Mouse (Mus musculus): ENCODE measurements around the gene Trim3. TPM values are rescaled to one million over a fixed set of nuclear protein-coding genes. Genes with fewer than 3 reads are reported as not detected.

The Trim3 gene
- polyA plus RNA-seq, 1 experiment from 2014 or later = 36.9 TPM

DNA sequence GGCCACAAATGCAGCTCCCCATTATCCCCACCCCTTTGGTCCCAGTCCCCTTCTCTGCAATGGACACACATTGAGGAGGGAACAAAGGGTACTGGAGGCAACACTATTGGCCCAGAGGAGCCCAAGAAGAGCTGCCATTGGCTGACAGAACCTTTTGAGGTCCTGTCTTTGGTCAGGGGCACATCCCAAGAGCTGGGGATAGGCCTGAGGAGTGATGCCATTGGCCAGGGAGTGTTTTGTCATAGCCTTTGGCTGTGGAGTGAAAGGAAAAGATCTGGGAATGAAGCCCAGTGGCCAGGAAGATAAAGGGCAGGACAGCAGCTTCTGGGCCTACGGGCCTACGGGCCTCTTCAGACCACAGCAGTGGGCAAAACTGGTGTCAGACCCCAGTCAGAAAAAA lies 2.4 kb upstream of the Trim3 start:
- Histone ChIP-seq H3K9me3 (ENCODE audit: control insufficient read depth, low read length) (no peaks in the 10 kb centered on the region), H3K27me3 (ENCODE audit: control insufficient read depth, insufficient read depth, low read length) (no peaks in the 10 kb centered on the region), H3K4me3 (ENCODE audit: low read depth, low read length) (no peak overlapping the region), H3K9ac (ENCODE audit: low read length) (no peak overlapping the region), H3K4me2 (ENCODE audit: low read depth) (no peak overlapping the region), H3K27ac (ENCODE audit: low read depth, low read length) (no peak overlapping the region), H3K4me1 (ENCODE audit: control insufficient read depth, insufficient read depth, low read length) (0 out of 2 replicates have a peak, but pooled peaks cover 11% of the 10 kb centered on the region), H3K36me3 (ENCODE audit: control insufficient read depth, insufficient read depth, low read length) (peaks cover 2% of the 10 kb centered on the region; the same call in 1 of the 2 replicates)
- no peak for ATAC-seq (ENCODE audit: insufficient read depth, low FRiP score, low TSS enrichment)
- 100% methylated on average over 2 of the region's 2 CpGs for WGBS
- DNase-seq (ENCODE audit: low spot score) = no peak

GRCm38 (mm10) chr7:105634272-105634920 lies 1.0 kb upstream of the Trim3 start:
- Histone ChIP-seq H3K36me3 (ENCODE audit: control insufficient read depth, insufficient read depth, low read length) (peaks cover 2% of the 10 kb centered on the region; the same call in 1 of the 2 replicates), H3K4me1 (ENCODE audit: control insufficient read depth, insufficient read depth, low read length) (0 out of 2 replicates have a peak, but pooled peaks cover 9% of the 10 kb centered on the region), H3K4me3 (ENCODE audit: low read depth, low read length) (no peak overlapping the region), H3K9ac (ENCODE audit: low read length) (no peak overlapping the region), H3K9me3 (ENCODE audit: control insufficient read depth, low read length) (no peaks in the 10 kb centered on the region), H3K27ac (ENCODE audit: low read depth, low read length) (no peak overlapping the region), H3K27me3 (ENCODE audit: control insufficient read depth, insufficient read depth, low read length) (no peaks in the 10 kb centered on the region), H3K4me2 (ENCODE audit: low read depth) (peak overlapping the region; percentile 59)
- no peak for ATAC-seq (ENCODE audit: insufficient read depth, low FRiP score, low TSS enrichment)
- 58% methylated on average over 9 of the region's 9 CpGs for WGBS
- DNase-seq (ENCODE audit: low spot score) = no peak

- peaks cover 2% of the 10 kb centered on the region; the same call in 1 of the 2 replicates for H3K36me3 ChIP-seq (ENCODE audit: control insufficient read depth, insufficient read depth, low read length)
- ATAC-seq (ENCODE audit: insufficient read depth, low FRiP score, low TSS enrichment) = no peak
- H3K4me3 ChIP-seq (ENCODE audit: low read depth, low read length) = peak overlapping the region; percentile 88
- H3K9me3 ChIP-seq (ENCODE audit: control insufficient read depth, low read length) = no peaks in the 10 kb centered on the region
- H3K27ac ChIP-seq (ENCODE audit: low read depth, low read length) = peak overlapping the region; percentile 77; the same call in 1 of the 2 replicates
- DNase-seq (ENCODE audit: low spot score) = no peak
- H3K27me3 ChIP-seq (ENCODE audit: control insufficient read depth, insufficient read depth, low read length) = no peaks in the 10 kb centered on the region
- 0 out of 2 replicates have a peak, but pooled peaks cover 6% of the 10 kb centered on the region for H3K4me1 ChIP-seq (ENCODE audit: control insufficient read depth, insufficient read depth, low read length)
- H3K4me2 ChIP-seq (ENCODE audit: low read depth) = peak overlapping the region; percentile 59
- H3K9ac ChIP-seq (ENCODE audit: low read length) = peak overlapping the region; percentile 87
- 5% methylated on average over 10 of the region's 10 CpGs for WGBS
Measured at GRCm38 (mm10) chr7:105633801-105634135, 397 bp upstream of the Trim3 start.

DNA sequence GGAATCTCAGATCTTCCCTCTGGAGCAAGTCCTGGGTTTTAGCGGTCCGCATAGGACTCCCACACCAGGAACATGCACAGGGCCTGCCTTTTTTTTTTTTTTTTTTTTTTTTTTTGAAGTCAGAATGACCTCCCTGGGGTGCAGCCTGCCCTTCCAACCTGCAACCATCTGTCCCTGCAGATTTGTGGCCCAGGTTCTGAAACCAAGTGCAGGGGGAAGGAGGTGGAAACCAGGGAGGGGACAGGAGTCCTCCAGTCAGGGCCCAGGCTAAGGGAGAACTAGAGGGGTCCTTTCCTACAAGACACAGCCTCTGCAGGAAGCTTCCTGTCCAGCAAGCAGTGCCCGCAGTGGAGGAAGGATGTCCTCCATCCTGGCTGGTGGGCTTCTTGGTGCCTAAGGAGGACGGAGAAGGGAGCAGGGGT lies 809 bp downstream of the Trim3 start:
- H3K4me3 ChIP-seq (ENCODE audit: low read depth, low read length) = peak overlapping the region; percentile 88
- peak overlapping the region; percentile 87 for H3K9ac ChIP-seq (ENCODE audit: low read length)
- no peaks in the 10 kb centered on the region for H3K27me3 ChIP-seq (ENCODE audit: control insufficient read depth, insufficient read depth, low read length)
- H3K27ac ChIP-seq (ENCODE audit: low read depth, low read length) = peak overlapping the region; percentile 77; the same call in 1 of the 2 replicates
- peaks cover 2% of the 10 kb centered on the region; the same call in 1 of the 2 replicates for H3K36me3 ChIP-seq (ENCODE audit: control insufficient read depth, insufficient read depth, low read length)
- WGBS = 16% methylated on average over 4 of the region's 4 CpGs
- H3K4me1 ChIP-seq (ENCODE audit: control insufficient read depth, insufficient read depth, low read length) = 0 out of 2 replicates have a peak, but pooled peaks cover 6% of the 10 kb centered on the region
- ATAC-seq (ENCODE audit: insufficient read depth, low FRiP score, low TSS enrichment) (no peak), DNase-seq (ENCODE audit: low spot score) (peak; percentile 38)
- H3K9me3 ChIP-seq (ENCODE audit: control insufficient read depth, low read length) = no peaks in the 10 kb centered on the region
- peak overlapping the region; percentile 59 for H3K4me2 ChIP-seq (ENCODE audit: low read depth)

DNA sequence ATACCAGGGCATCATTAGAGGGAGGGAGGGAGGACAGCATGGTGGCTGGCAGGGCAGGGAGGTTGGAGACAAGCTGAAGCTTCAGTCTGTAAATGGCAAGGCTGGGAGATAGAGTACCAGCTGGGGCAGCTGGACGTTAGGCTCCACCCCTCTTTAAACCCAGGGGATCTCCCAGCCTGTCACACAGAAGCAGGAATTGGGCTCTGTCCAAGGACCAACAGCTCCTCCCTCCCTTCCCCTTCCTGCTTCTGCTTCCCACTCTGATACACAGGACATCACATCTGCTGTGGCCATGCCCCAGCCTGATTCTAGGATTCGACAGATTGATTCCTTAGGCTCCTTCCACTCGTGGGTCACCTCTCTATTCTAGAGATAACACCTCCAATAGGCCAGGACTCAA lies 4.7 kb downstream of the Trim3 start:
- WGBS = 36% methylated on average over 3 of the region's 3 CpGs

DNA sequence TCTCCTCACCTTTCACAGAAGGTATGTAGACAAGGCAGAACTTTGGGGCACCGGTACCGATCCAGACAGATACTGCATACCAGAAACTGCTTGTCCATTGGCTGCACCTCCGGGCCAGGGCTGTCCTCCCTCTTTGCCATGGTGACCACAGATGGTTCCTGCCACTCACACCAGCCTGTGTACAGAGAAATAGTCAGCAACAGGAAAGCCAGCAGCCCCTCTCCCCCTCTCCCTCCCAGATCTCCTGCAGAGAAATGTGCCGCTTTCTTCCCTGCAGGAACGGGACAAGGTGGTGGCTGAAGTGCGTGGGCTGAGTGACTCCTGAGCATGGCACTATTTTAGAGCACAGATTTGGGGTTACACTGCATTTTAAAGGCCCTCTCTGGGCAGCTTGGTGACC lies 8.0 kb downstream of the Trim3 start:
- Histone ChIP-seq H3K4me1 (ENCODE audit: control insufficient read depth, insufficient read depth, low read length) (no peaks in the 10 kb centered on the region), H3K36me3 (ENCODE audit: control insufficient read depth, insufficient read depth, low read length) (peaks cover 4% of the 10 kb centered on the region), H3K9me3 (ENCODE audit: control insufficient read depth, low read length) (no peaks in the 10 kb centered on the region), H3K27ac (ENCODE audit: low read depth, low read length) (no peak overlapping the region), H3K9ac (ENCODE audit: low read length) (no peak overlapping the region), H3K4me3 (ENCODE audit: low read depth, low read length) (no peak overlapping the region), H3K27me3 (ENCODE audit: control insufficient read depth, insufficient read depth, low read length) (no peaks in the 10 kb centered on the region), H3K4me2 (ENCODE audit: low read depth) (no peak overlapping the region)
- 81% methylated on average over 6 of the region's 6 CpGs for WGBS
- DNase-seq (ENCODE audit: low spot score) = no peak
- no peak for ATAC-seq (ENCODE audit: insufficient read depth, low FRiP score, low TSS enrichment)

More for the DNA sequence above, 4.7 kb downstream of the Trim3 start:
- Histone ChIP-seq H3K9me3 (ENCODE audit: control insufficient read depth, low read length) (no peaks in the 10 kb centered on the region), H3K9ac (ENCODE audit: low read length) (no peak overlapping the region), H3K4me2 (ENCODE audit: low read depth) (no peak overlapping the region), H3K36me3 (ENCODE audit: control insufficient read depth, insufficient read depth, low read length) (peaks cover 3% of the 10 kb centered on the region; the same call in 1 of the 2 replicates), H3K4me3 (ENCODE audit: low read depth, low read length) (no peak overlapping the region), H3K27me3 (ENCODE audit: control insufficient read depth, insufficient read depth, low read length) (no peaks in the 10 kb centered on the region), H3K4me1 (ENCODE audit: control insufficient read depth, insufficient read depth, low read length) (0 out of 2 replicates have a peak, but pooled peaks cover 6% of the 10 kb centered on the region), H3K27ac (ENCODE audit: low read depth, low read length) (no peak overlapping the region)
- DNase-seq (ENCODE audit: low spot score) (peak; percentile 43), ATAC-seq (ENCODE audit: insufficient read depth, low FRiP score, low TSS enrichment) (no peak)

DNA sequence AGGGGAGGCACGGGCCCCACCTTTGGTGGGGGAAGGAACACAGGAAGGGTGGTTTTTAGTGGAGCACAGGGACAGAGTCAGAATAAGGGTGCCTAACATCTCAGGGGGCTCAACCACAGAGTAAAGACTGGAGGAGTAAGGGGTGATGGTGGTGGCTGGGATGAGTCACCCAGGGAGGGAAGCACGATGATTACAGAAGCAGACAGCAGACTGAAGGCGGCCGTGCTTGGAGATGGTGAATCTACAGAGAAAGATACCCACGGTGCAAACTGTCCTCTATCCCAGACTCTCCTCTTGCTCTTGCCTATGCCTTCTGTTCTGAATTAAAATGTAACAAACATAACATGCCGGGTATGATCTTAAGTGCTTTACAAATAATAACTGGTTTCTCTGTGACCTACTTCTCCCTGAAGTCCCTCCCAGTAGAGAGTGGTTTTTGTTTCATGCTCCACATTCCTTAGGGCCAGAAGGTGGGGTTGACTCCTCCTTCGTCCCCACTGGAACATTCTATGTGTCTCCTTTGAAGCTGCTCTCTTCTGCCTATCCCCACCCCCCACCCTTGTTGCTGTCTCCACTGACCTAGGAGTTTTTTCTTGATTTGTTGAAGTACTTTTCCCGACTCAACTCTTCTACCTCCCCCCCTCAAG lies 11.6 kb downstream of the Trim3 start:
- Histone ChIP-seq H3K36me3 (ENCODE audit: control insufficient read depth, insufficient read depth, low read length) (peaks cover 13% of the 10 kb centered on the region), H3K27me3 (ENCODE audit: control insufficient read depth, insufficient read depth, low read length) (no peaks in the 10 kb centered on the region), H3K4me2 (ENCODE audit: low read depth) (no peak overlapping the region), H3K4me1 (ENCODE audit: control insufficient read depth, insufficient read depth, low read length) (no peaks in the 10 kb centered on the region), H3K27ac (ENCODE audit: low read depth, low read length) (no peak overlapping the region), H3K9me3 (ENCODE audit: control insufficient read depth, low read length) (no peaks in the 10 kb centered on the region), H3K9ac (ENCODE audit: low read length) (no peak overlapping the region), H3K4me3 (ENCODE audit: low read depth, low read length) (no peak overlapping the region)
- DNase-seq (ENCODE audit: low spot score) = no peak
- no peak for ATAC-seq (ENCODE audit: insufficient read depth, low FRiP score, low TSS enrichment)
- WGBS = 82% methylated on average over 8 of the region's 8 CpGs

DNA sequence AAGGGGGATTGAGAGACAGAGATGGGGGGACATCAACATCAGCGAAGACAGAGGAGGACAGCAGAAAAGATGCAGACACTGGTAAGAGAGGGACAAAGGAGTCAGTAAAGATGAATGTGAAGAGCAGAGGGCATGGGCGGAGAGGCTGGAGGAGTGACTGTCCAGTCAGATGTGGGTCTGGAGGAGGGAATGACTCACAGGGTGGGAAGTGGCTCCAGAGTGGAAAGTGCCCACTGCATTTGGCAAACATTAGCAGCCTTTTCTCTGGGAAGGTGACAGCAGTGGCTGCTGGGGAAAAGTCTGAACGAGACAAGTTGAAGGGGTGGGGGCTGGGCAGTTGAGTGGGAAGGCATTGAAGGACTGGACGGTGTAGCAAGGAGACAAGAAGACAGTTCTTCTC lies 12.3 kb downstream of the Trim3 start:
- 82% methylated on average over 4 of the region's 4 CpGs for WGBS
- DNase-seq (ENCODE audit: low spot score) (no peak), ATAC-seq (ENCODE audit: insufficient read depth, low FRiP score, low TSS enrichment) (no peak)
- H3K4me2 ChIP-seq (ENCODE audit: low read depth) = no peak overlapping the region
- no peak overlapping the region for H3K4me3 ChIP-seq (ENCODE audit: low read depth, low read length)
- H3K36me3 ChIP-seq (ENCODE audit: control insufficient read depth, insufficient read depth, low read length) = peaks cover 15% of the 10 kb centered on the region
- no peak overlapping the region for H3K9ac ChIP-seq (ENCODE audit: low read length)
- H3K27me3 ChIP-seq (ENCODE audit: control insufficient read depth, insufficient read depth, low read length) = no peaks in the 10 kb centered on the region
- H3K9me3 ChIP-seq (ENCODE audit: control insufficient read depth, low read length) = no peaks in the 10 kb centered on the region
- H3K4me1 ChIP-seq (ENCODE audit: control insufficient read depth, insufficient read depth, low read length) = no peaks in the 10 kb centered on the region
- no peak overlapping the region for H3K27ac ChIP-seq (ENCODE audit: low read depth, low read length)

DNA sequence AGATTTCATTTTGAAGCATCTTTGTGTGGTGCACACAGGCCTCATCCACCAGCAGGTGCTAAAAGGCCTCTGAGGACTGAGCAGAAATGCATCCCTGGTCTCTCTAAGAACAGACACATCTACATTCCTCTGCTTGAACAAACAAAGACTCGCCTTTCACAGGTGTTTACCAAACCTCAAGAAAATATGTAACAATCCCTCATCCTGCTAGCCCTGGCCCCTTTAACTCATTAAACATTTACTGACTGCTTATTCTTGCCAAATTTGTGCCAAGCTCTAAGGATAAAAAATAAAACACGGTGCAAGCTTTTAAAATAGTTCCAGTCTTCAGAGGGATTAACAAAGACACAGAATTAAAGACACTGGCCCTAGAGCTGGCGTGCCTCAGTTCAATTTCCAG lies 13.7 kb downstream of the Trim3 start:
- no peak for DNase-seq (ENCODE audit: low spot score)
- ATAC-seq (ENCODE audit: insufficient read depth, low FRiP score, low TSS enrichment) = no peak
- H3K27me3 ChIP-seq (ENCODE audit: control insufficient read depth, insufficient read depth, low read length) = no peaks in the 10 kb centered on the region
- H3K4me1 ChIP-seq (ENCODE audit: control insufficient read depth, insufficient read depth, low read length) = no peaks in the 10 kb centered on the region
- H3K4me3 ChIP-seq (ENCODE audit: low read depth, low read length) = no peak overlapping the region
- H3K9me3 ChIP-seq (ENCODE audit: control insufficient read depth, low read length) = no peaks in the 10 kb centered on the region
- peaks cover 15% of the 10 kb centered on the region for H3K36me3 ChIP-seq (ENCODE audit: control insufficient read depth, insufficient read depth, low read length)
- no peak overlapping the region for H3K27ac ChIP-seq (ENCODE audit: low read depth, low read length)
- 89% methylated on average over 3 of the region's 3 CpGs for WGBS
- no peak overlapping the region for H3K9ac ChIP-seq (ENCODE audit: low read length)
- no peak overlapping the region for H3K4me2 ChIP-seq (ENCODE audit: low read depth)

Measured in neural tube, embryonic 11.5 days (tissue).